Mouse (Mus musculus) hindlimb bud, embryonic 11.5 days (tissue): ENCODE results near the gene Hbs1l.
A peak's percentile ranks its signal among the peaks of the same experiment; 100 is the strongest.

Experiments
- DNase-seq: peaks from one replicate; pipeline ENCODE4 v3.0.0-alpha.2; 2012; ENCODE audit warnings: low read depth, low spot score; ENCODE audit errors: extremely low spot score

Hbs1l gene

DNA sequence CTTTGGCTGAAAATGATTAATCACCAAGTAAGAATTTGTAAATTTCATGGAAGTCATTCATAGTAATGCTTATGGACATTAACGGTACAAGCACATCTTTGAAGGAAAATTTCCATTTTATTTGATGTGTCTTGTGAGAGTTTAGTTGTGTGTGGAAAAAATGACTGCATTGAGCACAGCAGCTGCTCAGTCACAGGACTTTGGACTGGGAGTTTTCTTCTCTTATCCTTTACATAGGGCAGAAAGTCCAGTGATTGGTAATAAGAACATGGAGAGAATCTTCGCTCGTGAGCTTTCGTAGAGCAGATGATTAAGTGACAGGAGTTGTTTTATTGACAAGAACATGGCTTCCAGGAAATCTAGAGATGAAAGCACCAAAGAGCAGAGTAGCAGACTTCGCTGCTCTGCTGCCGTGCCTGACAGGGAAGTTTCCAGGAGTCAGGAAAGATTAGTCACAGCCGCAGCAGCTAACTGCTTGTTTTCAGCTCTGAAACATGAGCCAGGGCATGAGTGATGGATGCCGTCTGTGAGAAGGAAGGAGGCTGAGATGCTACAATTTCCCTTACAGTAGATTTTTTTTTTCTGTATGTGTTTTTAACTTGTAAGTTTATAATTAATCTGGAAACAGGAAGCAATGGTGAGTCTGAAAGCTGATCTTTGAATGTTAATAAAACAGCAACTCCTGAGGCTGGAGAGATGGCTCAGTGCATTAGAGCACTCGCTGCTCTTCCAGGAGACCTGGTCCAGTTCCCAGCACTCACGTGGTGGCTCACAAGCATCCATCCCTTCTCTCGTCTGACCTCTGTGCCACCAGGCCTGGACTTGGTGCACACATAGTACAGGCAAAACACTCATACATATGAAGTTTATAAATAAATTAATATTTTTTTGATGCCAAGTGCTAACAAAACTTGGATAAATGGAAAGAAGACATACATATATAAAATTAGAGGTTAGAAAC lies 9.2 kb downstream of the Hbs1l start:
- no peak for DNase-seq

GRCm38 (mm10) chr10:21313732-21314131 lies 18.0 kb downstream of the Hbs1l start:
- DNase-seq = no peak

GRCm38 (mm10) chr10:21316123-21316522 lies 20.3 kb downstream of the Hbs1l start:
- DNase-seq = no peak

DNA sequence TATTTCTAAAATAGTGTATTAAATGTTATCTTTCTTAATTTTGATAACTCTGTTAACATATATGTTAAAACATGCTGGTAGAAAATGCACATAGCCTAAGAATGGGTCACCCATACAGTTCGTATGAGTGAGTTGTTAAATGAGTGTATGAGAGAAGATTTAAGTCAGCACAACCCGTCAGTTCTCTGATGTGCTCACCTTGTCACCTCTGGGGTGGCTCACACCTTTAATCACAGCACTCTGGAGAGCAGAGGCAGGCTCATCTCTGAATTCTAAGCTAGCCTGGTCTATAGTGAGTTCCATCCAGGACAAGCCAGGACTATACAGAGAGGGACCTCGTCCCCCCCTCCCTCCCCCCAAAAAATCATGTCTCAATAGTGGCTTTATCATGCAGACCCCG lies 22.5 kb downstream of the Hbs1l start:
- no peak for DNase-seq

- no peak for DNase-seq
Observed at GRCm38 (mm10) chr10:21318996-21319395, 23.2 kb downstream of the Hbs1l start.

DNA sequence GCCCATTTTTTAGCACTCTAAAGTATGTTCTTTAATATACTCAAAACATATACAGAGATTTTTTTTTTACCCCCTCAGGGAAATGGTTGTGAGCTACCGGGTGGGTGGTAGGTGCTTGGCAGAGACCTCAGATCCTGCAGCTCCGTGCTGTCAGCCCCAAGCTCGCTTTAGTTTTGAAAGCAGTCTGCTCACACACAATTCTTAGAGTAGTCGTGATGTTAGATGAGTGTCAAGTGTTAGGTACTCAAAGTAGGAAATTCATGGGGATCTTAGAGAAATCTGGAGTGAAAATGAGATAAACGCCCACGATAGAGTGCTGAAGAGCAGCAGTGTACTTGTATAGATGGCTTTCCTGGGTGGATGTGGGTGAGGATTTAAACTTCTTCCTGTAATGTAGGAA lies 24.8 kb downstream of the Hbs1l start:
- DNase-seq = no peak

DNA sequence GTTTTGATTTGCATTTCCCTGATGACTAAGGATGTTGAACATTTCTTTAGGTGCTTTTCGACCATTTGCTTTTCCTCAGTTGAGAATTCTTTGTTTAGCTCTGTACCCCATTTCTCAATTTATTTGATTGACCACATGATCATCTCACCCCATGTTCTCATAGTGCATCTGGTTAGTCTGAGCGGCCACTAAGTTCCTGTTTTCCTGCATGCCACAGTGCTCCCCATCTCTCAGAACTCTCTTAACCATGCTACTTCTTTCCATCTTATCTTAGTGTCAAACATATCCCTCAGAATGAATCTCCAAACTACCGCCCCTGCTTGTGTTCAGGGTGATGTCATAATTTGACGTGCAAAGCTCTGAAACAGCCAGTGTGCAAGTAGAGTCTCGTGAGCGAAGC lies 30.6 kb downstream of the Hbs1l start:
- DNase-seq = no peak

DNA sequence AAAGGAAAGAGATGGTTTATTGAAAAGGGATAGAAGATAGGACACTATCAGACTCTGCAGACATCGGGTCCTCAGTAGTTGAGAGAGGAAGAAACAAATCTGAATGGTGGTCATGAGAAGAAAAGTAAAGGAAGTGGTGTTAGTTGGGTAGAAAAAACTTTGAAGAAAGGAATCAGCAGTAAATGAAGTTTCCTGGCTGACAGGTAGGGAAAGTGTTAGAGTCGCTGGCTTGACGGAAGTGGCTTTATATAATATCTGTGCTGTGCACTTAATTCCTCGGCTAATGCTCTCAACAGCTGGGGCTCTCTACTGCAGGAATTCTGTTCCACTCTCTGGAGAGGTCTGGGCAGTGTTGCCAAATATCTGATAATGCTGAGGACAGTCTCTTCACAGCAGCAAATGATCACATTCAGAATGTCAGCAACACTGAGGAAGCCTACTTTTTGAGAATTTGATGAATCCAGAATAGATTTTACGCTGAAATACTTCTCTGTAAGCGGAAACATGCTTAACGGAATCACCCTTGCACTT lies 31.9 kb downstream of the Hbs1l start:
- DNase-seq = no peak

DNA sequence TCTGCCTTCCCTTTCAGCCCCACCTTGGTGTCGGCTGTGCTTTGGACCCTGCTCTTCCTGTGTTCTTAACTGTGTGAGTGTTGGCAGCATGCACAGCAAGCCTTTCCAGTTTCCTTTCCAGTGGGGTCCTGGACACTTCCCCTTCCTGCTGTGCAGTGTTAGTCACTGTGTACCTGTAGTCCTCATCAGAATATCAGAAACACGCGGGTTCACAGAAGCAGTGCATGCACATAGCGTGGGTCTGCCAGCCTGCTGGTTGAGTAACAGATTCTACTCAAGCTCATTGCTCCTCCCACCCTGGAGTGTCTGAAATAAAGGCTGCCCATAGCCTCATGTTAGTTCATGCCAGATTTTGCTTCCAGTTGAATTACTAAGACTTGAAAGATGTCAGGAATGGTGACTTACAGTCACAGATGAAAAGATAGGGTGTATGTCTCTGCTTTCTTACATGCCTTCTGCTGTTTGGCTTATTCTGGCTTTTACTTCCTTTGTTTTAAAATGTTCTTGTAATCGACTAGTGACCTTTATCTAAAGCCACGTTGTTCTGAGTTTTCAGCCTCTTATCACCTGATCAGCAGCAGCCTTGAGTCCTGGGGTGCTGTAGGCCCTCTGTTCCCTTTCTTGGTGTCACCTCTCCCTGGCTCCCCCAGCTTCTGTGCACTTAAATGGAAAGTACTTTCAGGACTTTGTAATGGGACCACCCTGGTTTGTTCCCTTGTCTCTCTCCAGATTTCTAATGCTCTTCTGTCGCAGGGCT lies 38.7 kb downstream of the Hbs1l start:
- no peak for DNase-seq

DNA sequence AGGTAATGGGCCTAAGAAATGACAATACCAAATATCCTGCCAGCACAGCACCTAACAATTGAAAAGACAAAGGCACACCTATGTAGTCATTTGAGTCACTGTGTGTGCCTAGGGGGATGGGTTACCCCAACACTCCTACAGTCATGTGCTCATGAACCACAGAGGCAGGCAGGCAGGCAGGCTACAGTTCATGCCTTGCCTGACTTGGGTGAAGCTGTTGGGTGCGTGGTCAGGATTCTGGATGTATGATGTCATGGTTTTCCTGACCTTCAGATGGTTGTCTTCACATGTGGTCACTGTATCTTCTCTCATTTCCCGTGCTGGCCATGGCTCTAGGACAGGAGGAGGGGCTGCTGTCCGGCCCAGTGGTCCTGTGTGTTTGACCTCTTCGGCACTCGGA lies 39.8 kb downstream of the Hbs1l start:
- DNase-seq = no peak

DNA sequence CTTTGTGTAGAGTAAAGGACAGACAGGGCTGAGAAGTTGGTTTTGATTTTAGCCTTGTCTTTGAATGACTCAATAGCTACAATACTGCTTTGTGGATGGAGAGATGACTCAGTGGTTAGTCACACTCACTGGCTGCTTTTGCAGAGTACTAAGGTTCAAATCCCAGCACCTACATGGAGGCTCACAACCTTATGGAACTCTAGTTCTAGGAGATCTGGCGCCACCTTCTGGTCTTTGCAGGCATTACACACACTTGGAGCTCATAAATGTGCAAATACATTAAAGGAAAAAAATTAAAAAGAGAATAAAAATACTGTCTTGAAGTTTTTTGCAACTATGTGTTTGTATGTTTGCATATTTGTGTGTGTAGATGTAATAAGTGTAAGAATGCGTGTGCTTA lies 41.4 kb downstream of the Hbs1l start:
- DNase-seq = peak; percentile 6

- no peak for DNase-seq
Observed at GRCm38 (mm10) chr10:21341706-21342105, 45.9 kb downstream of the Hbs1l start.

DNA sequence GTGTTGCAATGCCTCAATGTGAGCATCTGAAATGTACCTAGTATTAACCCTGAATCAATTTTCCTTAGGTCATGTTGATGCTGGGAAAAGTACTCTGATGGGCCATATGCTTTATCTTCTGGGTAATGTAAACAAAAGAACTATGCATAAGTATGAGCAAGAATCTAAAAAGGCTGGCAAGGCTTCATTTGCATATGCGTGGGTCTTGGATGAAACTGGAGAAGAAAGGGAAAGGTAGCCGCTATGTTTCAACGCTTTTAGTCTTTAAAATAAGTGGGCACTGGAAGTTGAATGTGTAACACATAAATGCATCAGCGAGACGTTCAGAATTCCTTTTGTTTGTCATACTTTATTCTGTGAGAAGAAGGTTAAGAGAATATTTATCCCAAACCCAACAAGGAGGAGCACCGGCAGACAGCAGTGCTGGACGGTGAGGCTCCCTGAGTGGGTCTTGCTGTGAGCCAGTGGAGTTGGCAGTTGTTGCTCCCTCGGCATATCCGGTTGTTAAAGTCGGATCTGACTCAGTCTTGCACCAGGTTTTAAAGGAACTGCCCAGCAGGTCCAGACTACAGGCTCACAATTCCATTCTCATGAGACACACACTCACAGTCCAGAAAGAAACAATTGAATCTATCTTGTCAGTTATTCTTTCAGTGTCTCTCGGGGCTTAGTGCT lies 46.7 kb downstream of the Hbs1l start:
- DNase-seq = no peak

DNA sequence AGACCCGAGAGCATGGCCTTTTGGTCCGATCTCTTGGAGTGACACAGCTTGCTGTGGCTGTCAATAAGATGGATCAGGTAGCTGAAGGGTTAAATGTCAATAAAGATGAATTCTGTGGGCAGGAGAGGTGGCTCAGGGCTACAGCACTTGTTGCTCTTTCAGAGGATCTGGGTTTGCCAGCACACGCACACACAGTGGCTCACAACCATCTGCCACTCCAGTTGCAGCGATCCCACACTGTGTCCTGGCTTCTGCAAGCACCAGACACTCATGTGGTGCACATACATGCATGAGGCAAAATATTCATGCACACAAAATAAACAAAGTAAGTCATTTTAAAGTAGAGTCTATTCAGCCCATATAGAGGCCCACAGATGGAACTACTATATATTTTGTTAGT lies 51.6 kb downstream of the Hbs1l start:
- no peak for DNase-seq

DNA sequence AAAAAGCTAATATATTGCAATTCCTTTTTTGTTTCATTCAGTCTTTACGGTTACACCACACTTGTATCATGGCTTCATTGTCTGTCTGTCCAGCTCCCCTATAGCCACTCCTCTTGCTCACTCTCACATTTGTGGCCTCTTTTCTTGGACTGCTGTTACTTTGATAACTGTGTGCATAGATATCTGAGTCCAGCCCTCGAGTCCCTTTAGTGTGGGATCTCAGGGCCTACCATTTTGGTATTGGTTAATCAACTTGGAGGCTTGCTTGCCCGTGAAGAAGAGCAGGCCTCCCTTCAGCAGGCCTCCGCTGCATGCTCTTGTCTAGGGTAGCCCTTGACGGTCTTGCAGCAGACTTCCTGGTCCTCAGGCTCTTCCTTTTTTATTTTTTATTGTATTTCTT lies 53.7 kb downstream of the Hbs1l start:
- DNase-seq = no peak

DNA sequence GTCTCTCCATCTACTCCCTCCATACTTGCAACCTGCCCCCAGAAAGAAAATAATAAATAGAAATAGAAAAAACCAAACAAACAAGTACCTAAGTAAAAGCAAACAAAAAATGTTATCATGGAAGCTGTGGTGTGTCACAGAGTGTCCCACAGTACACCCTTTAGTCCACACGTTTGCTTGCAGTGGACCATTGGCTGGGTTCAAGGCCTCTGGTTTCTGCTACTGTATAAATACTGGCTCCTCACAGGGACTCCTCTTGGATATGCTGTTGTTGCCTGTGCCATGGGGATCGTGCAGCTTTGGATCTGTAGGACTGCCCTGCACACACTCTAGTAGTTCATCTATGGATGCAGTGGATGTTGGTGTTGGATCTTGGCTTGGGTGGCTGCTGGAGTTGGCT lies 54.2 kb downstream of the Hbs1l start:
- no peak for DNase-seq

DNA sequence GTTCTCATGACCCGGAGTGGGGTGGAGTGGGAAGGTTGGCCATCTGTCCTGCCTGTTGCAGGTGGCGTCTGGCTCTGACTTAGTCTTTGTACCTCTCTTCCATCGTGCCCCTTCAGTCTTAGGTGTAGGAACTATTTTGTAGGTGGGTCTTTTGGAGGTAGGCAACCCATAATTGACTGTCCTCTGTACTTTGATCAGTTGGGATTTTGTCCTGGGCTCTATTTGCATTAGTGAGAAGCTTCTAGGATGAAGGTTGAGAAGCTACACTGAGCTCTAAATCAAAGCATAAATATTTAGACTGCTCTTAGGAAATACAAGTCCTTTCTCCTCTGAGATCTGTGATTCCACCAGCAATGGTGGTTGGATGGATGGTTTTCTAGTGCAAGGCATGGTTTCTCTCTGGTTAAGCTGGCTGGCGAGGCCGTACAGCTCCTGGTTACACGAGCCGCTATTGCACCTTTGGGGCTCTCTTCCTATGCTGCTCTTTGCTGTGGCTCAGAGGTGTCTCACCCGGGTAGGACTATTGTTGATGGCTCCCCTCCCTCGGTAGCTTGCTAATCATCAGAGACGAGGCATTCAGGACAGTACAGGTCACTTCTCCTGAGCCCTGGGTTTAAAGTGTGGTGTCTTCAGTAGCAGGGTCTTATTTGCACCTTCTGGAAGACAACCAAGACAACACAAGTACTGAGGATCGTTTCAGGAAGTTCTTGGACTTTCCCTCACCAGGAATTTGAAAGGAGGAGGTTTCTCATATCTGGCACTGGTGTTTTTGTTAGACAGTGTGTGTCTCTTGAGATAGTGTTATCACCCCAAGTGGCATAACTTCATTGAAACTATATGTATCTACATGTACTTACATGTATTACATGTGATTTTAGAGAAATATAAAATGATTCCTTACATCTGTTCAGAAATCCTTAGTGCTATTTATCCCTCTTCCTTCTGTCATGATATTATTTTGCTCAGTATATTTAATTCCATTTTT lies 55.0 kb downstream of the Hbs1l start:
- DNase-seq = no peak

DNA sequence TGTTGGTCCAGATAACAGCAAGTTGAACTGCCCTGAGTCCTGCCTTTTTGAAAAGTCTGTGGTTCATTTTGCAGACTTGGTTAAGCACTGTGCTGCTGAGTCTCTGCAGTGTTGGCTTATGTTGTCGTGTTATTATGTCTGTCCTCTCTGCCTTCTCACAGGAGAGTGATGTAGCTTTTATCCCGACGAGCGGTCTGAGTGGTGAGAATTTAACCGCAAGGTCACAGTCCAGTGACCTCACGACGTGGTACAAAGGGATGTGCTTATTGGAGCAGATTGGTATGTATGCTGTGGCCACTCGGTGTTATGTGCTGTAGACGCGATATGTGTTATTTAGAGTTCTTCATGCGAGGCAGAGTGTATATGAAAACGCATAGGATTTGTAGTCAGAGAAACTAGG lies 56.0 kb downstream of the Hbs1l start:
- DNase-seq = no peak

- no peak for DNase-seq
Observed at GRCm38 (mm10) chr10:21353890-21354289, 58.1 kb downstream of the Hbs1l start.

DNA sequence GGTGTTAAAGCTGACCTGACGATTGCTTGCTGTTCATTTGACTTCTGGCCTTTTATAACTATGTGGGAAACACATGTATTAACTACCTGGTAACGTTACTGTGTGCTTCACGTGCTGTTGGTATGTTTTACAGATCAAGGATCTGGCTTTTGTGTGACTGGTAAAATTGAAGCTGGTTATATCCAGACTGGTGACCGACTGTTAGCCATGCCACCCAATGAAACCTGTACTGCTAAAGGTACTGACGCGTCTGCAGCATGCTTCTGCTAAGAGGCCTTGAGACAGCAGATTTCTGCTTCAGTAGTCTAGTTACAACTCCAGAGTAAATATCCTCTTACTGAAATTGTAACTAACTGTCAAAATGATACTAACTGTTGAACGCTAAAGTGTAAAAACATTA lies 58.7 kb downstream of the Hbs1l start:
- no peak for DNase-seq
